Mouse (Mus musculus): ENCODE results near the gene Tmem174. TPM values are rescaled to one million over a fixed set of nuclear protein-coding genes. Genes with fewer than 3 reads are reported as not detected.

The Tmem174 gene
- polyA plus RNA-seq, 1 experiment from 2014 or later: not detected

DNA sequence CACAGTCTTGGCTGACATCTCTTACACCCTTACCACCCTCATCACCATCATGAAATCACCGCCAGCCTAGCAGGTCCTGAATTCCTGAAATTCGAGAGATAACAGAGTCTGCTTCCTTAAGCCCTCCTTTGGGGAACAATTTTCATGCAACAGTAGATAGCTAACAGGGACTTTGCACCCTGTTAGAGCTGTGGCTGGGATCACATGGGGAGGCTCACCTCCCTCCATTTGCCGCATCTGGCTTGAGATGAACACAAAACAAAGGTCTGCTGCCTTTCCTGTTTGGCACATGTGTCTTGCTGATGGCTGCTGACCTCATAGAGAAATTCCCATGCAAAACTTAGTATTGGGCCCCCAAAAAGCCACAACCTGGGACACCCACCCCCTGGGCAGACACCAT lies 30.1 kb upstream of the Tmem174 start:
- Histone ChIP-seq H3K4me1 (ENCODE audit: control insufficient read depth, insufficient read depth, low read length) (no peaks in the 10 kb centered on the region), H3K4me3 (ENCODE audit: low read depth, low read length) (no peak overlapping the region), H3K27ac (replicated peaks; ENCODE audit: low read depth, low read length) (no peak overlapping the region), H3K9ac (ENCODE audit: low read length) (no peak overlapping the region), H3K36me3 (ENCODE audit: control insufficient read depth, insufficient read depth, low read length) (no peaks in the 10 kb centered on the region), H3K27me3 (ENCODE audit: control insufficient read depth, insufficient read depth, low read length) (no peaks in the 10 kb centered on the region), H3K4me2 (ENCODE audit: low read depth, severe bottlenecking) (no peak overlapping the region), H3K9me3 (ENCODE audit: control insufficient read depth, low read length) (no peaks in the 10 kb centered on the region)
- WGBS: 72% methylated on average over 3 of the region's 3 CpGs
- ATAC-seq (ENCODE audit: insufficient number of reproducible peaks, low FRiP score, low TSS enrichment, low read depth) (no peak), DNase-seq (ENCODE audit: low spot score) (no peak)

DNA sequence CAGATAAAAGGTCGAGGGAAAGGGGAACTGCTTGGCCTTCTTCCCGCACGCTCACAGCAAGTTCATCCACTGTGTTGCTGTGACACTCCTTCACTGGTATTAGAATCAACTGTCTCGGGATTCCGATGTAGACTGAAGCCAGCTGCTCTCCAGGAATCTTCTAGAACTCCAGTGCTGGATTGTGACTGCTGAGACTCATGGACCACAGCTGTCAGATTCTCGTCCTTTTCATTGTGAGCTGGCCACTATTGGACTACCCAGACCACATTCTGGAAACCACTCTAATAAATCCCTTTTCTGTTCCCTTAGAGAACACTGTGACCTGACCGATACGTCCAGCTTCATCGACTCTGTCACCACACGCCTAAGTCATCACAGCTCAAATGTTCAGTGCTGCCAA lies 28.0 kb upstream of the Tmem174 start:
- Histone ChIP-seq H3K4me2 (ENCODE audit: low read depth, severe bottlenecking) (no peak overlapping the region), H3K4me3 (ENCODE audit: low read depth, low read length) (no peak overlapping the region), H3K9me3 (ENCODE audit: control insufficient read depth, low read length) (no peaks in the 10 kb centered on the region), H3K27ac (replicated peaks; ENCODE audit: low read depth, low read length) (no peak overlapping the region), H3K9ac (ENCODE audit: low read length) (no peak overlapping the region), H3K27me3 (ENCODE audit: control insufficient read depth, insufficient read depth, low read length) (no peaks in the 10 kb centered on the region), H3K4me1 (ENCODE audit: control insufficient read depth, insufficient read depth, low read length) (no peaks in the 10 kb centered on the region), H3K36me3 (ENCODE audit: control insufficient read depth, insufficient read depth, low read length) (no peaks in the 10 kb centered on the region)
- no peak for DNase-seq (ENCODE audit: low spot score)
- no peak for ATAC-seq (ENCODE audit: insufficient number of reproducible peaks, low FRiP score, low TSS enrichment, low read depth)
- 89% methylated on average over 10 of the region's 10 CpGs for WGBS

DNA sequence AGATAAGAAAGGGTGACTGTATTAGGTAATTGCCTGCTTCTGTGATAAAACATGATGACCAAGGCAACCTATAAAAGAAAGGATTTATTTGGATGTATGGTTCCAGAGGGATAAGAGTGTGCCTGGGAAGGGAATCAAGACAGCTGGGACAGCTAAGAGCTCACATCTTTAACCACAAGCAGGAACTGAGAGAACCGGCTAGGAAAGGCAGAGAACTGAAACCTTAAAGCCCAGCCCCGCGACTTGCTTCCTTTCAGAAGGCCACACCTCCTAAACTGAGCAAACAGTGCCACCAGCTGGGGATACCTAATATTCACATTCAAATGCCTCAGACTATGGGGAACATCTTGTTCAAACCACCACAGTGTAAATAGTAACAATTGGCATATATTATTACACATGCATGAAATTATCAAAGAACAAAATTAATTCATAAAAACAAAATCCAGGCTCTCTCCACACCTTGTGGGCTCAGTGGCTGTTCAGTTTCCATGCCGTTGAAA lies 25.0 kb upstream of the Tmem174 start:
- DNase-seq (ENCODE audit: low spot score): no peak
- no peaks in the 10 kb centered on the region for H3K9me3 ChIP-seq (ENCODE audit: control insufficient read depth, low read length)
- ATAC-seq (ENCODE audit: insufficient number of reproducible peaks, low FRiP score, low TSS enrichment, low read depth): no peak
- no peaks in the 10 kb centered on the region for H3K36me3 ChIP-seq (ENCODE audit: control insufficient read depth, insufficient read depth, low read length)
- H3K4me3 ChIP-seq (ENCODE audit: low read depth, low read length): no peak overlapping the region
- no peaks in the 10 kb centered on the region for H3K4me1 ChIP-seq (ENCODE audit: control insufficient read depth, insufficient read depth, low read length)
- H3K27me3 ChIP-seq (ENCODE audit: control insufficient read depth, insufficient read depth, low read length): no peaks in the 10 kb centered on the region
- no peak overlapping the region for H3K4me2 ChIP-seq (ENCODE audit: low read depth, severe bottlenecking)
- 87% methylated on average over 4 of the region's 4 CpGs for WGBS
- H3K9ac ChIP-seq (ENCODE audit: low read length): no peak overlapping the region
- H3K27ac ChIP-seq (replicated peaks; ENCODE audit: low read depth, low read length): no peak overlapping the region

DNA sequence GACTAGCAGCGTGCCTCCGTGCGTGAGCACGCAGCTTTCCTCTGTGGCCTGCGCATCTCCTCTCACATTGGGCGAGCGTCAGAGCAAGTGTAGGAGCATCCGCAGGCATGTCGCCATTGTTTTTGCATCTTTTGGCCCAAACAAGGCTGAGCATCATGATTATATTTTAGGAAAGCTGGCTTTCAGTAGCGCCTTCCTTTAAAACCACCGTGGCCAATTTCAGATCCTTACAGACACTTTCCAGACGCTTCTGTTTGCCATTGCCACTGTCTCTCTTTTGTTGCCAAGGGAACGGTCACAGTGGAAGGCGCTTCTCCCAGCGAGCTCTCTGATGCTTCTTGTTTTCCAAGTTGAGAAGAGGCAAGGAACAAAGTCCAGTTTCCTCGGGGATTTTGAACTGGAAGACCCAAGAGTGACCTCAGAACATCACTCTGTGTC lies 18.8 kb upstream of the Tmem174 start:
- no peak overlapping the region for H3K4me2 ChIP-seq (ENCODE audit: low read depth, severe bottlenecking)
- no peak overlapping the region for H3K4me3 ChIP-seq (ENCODE audit: low read depth, low read length)
- 88% methylated on average over 16 of the region's 16 CpGs for whole genome bisulfite sequencing
- no peaks in the 10 kb centered on the region for H3K36me3 ChIP-seq (ENCODE audit: control insufficient read depth, insufficient read depth, low read length)
- no peaks in the 10 kb centered on the region for H3K4me1 ChIP-seq (ENCODE audit: control insufficient read depth, insufficient read depth, low read length)
- ATAC-seq (ENCODE audit: insufficient number of reproducible peaks, low FRiP score, low TSS enrichment, low read depth) (no peak), DNase-seq (ENCODE audit: low spot score) (no peak)
- H3K9me3 ChIP-seq (ENCODE audit: control insufficient read depth, low read length): no peaks in the 10 kb centered on the region
- no peaks in the 10 kb centered on the region for H3K27me3 ChIP-seq (ENCODE audit: control insufficient read depth, insufficient read depth, low read length)
- no peak overlapping the region for H3K9ac ChIP-seq (ENCODE audit: low read length)
- H3K27ac ChIP-seq (replicated peaks; ENCODE audit: low read depth, low read length): no peak overlapping the region

DNA sequence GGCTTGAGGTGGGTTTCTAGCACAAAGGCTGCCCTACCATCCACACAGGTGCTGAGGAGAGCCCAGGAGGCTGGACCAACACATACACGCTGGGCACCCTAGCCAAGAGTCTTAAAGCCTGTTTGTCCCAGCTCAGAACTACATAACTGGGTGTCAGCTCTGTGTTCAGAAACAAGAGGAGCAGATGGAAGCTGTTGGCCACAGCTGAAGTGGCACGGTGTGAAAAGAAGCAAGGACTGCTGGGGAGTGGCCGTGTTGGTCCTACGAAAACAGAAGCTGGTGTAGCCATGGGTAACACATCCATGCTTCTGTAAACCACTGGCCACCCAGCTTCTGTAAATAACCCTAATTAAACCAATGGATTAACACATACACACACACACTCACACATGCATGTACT lies 18.1 kb upstream of the Tmem174 start:
- WGBS: 89% methylated on average over 4 of the region's 4 CpGs
- no peak for DNase-seq (ENCODE audit: low spot score)

DNA sequence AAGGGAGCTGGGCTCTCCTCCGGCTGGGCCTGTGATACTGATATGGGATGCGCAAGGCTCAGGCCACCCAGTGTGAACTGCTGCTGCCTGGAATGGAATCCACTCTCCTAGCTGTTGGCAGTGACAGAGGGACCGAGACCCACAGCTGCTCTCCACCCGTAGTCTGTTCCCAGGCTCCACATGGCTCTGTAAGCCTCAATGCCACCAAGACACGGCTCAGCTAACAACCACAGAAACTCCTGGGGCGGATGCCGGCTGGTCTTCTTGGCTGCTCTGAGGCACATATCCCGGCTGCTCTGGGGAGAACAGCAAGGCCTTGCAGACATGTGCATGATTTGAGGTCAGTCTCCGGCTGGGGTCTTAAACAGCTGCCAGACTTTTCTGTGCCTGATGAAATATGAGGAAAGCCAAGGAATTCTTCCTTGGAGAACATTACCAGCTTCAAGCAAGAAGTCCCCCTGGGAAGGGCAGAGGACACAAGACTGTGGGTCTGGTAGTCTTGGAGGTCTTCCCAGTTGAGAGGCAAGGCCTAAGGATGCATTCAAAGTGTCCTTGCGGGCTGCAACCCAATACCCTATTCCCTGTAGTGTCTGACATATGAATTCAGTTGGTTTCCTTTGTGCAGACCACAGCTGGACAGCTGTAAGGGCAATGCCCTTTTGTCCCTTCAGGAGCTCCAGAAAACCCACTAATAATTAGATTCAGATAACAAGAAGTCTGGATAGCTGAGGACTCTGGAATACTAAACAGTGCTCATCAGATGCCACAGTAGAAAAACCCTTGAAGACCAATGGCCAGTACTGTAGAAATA lies 17.1 kb upstream of the Tmem174 start:
- H3K4me3 ChIP-seq (ENCODE audit: low read depth, low read length): no peak overlapping the region
- 76% methylated on average over 10 of the region's 10 CpGs for whole genome bisulfite sequencing
- no peaks in the 10 kb centered on the region for H3K27me3 ChIP-seq (ENCODE audit: control insufficient read depth, insufficient read depth, low read length)
- no peak overlapping the region for H3K27ac ChIP-seq (replicated peaks; ENCODE audit: low read depth, low read length)
- H3K9me3 ChIP-seq (ENCODE audit: control insufficient read depth, low read length): no peaks in the 10 kb centered on the region
- DNase-seq (ENCODE audit: low spot score) (no peak), ATAC-seq (ENCODE audit: insufficient number of reproducible peaks, low FRiP score, low TSS enrichment, low read depth) (no peak)
- H3K9ac ChIP-seq (ENCODE audit: low read length): no peak overlapping the region
- no peaks in the 10 kb centered on the region for H3K36me3 ChIP-seq (ENCODE audit: control insufficient read depth, insufficient read depth, low read length)
- no peak overlapping the region for H3K4me2 ChIP-seq (ENCODE audit: low read depth, severe bottlenecking)
- H3K4me1 ChIP-seq (ENCODE audit: control insufficient read depth, insufficient read depth, low read length): no peaks in the 10 kb centered on the region

More for the DNA sequence above, 18.1 kb upstream of the Tmem174 start:
- no peaks in the 10 kb centered on the region for H3K27me3 ChIP-seq (ENCODE audit: control insufficient read depth, insufficient read depth, low read length)
- H3K27ac ChIP-seq (replicated peaks; ENCODE audit: low read depth, low read length): no peak overlapping the region
- no peaks in the 10 kb centered on the region for H3K36me3 ChIP-seq (ENCODE audit: control insufficient read depth, insufficient read depth, low read length)
- H3K9ac ChIP-seq (ENCODE audit: low read length): no peak overlapping the region
- no peak overlapping the region for H3K4me2 ChIP-seq (ENCODE audit: low read depth, severe bottlenecking)
- ATAC-seq (ENCODE audit: insufficient number of reproducible peaks, low FRiP score, low TSS enrichment, low read depth): no peak
- H3K4me3 ChIP-seq (ENCODE audit: low read depth, low read length): no peak overlapping the region
- no peaks in the 10 kb centered on the region for H3K9me3 ChIP-seq (ENCODE audit: control insufficient read depth, low read length)
- H3K4me1 ChIP-seq (ENCODE audit: control insufficient read depth, insufficient read depth, low read length): no peaks in the 10 kb centered on the region

DNA sequence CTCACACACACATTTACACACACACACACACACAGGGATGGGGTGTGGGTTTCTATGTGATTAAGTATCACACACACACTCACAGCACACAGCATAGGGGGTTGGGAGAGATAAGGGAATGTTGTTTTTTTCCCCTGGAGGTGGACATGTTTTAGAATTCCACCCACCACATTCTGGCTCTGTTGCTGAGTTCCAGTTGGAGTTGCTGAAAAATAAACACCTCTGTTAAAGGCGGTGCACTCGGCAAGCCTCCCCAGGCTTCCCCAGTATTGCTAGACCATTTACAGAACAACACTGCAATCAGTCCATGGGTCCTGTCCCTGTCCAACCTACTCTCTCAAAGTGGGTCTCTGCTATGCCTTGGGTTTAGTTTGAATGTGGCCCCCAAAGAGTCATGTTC lies 15.0 kb upstream of the Tmem174 start:
- Histone ChIP-seq H3K9me3 (ENCODE audit: control insufficient read depth, low read length) (no peaks in the 10 kb centered on the region), H3K4me2 (ENCODE audit: low read depth, severe bottlenecking) (no peak overlapping the region), H3K36me3 (ENCODE audit: control insufficient read depth, insufficient read depth, low read length) (no peaks in the 10 kb centered on the region), H3K4me3 (ENCODE audit: low read depth, low read length) (no peak overlapping the region), H3K27ac (replicated peaks; ENCODE audit: low read depth, low read length) (no peak overlapping the region), H3K9ac (ENCODE audit: low read length) (no peak overlapping the region), H3K4me1 (ENCODE audit: control insufficient read depth, insufficient read depth, low read length) (no peaks in the 10 kb centered on the region), H3K27me3 (ENCODE audit: control insufficient read depth, insufficient read depth, low read length) (no peaks in the 10 kb centered on the region)
- WGBS: 67% methylated on average over 2 of the region's 2 CpGs
- ATAC-seq (ENCODE audit: insufficient number of reproducible peaks, low FRiP score, low TSS enrichment, low read depth) (no peak), DNase-seq (ENCODE audit: low spot score) (no peak)

DNA sequence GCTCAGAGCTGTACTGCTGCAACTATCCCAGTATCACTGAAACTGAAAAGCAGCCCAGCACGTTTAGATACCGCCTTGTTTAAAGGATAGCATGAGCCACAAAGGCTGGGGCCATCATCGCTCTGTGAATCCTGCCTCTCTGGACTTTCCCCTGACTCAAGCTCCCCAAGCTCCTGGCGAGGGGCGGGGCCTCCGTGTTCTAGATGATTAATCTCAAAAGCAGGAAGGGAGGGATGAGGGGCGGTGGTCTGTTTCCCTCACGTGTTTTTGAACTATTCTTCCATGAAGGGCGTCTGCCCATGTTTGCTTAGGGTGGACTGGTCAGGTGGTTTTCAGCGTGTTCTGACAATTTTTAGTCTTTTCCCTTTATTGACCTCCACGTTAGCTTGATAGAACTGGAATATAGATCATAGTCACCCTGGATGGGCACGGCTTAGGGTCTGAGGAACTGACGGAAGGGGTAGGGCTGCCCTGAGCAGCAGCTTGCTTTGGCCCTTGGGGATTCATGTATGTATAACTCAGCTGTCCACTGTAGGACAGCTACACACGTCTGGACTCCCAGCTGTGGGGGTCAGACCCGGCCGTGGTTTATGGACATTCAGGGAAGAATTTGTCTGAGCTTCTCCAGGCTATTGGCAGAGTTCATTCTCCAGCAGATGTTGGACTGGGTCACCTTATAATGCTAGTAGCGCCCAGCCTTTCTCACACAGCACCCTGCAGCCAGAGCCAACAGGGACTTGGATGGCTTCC lies 14.2 kb upstream of the Tmem174 start:
- DNase-seq (ENCODE audit: low spot score): no peak
- 80% methylated on average over 17 of the region's 17 CpGs for WGBS

More for the DNA sequence above, 14.2 kb upstream of the Tmem174 start:
- Histone ChIP-seq H3K4me2 (ENCODE audit: low read depth, severe bottlenecking) (no peak overlapping the region), H3K9ac (ENCODE audit: low read length) (no peak overlapping the region), H3K27ac (replicated peaks; ENCODE audit: low read depth, low read length) (no peak overlapping the region), H3K4me1 (ENCODE audit: control insufficient read depth, insufficient read depth, low read length) (no peaks in the 10 kb centered on the region), H3K36me3 (ENCODE audit: control insufficient read depth, insufficient read depth, low read length) (no peaks in the 10 kb centered on the region), H3K27me3 (ENCODE audit: control insufficient read depth, insufficient read depth, low read length) (no peaks in the 10 kb centered on the region), H3K4me3 (ENCODE audit: low read depth, low read length) (no peak overlapping the region), H3K9me3 (ENCODE audit: control insufficient read depth, low read length) (no peaks in the 10 kb centered on the region)
- ATAC-seq (ENCODE audit: insufficient number of reproducible peaks, low FRiP score, low TSS enrichment, low read depth): no peak

Measured in limb, embryonic 11.5 days (tissue).